19 mouse cellular contexts compared by ENCODE assay signal in genomic region chr11:60790472-60790871, GRCm38 (mm10). TPM values are rescaled to one million over a fixed set of nuclear protein-coding genes. Genes with fewer than 3 reads are reported as not detected.
DNase-seq lines count a peak whose midpoint lies in the region; ATAC-seq and TF ChIP-seq lines count a peak whose summit lies in the region.
"Had no signal": no experiment of that assay in that cellular context is flagged by ENCODE, and none has a peak within 500 bp of the region (broad histone marks: within the 10 kb centered on the region; RNA-seq: fewer than 3 reads in every experiment).

No protein-coding gene starts in this region.

- H3K27me3 ChIP-seq in kidney, adult 2 months (replicated peaks; ENCODE audit: control insufficient read depth, insufficient read depth, low read length): no peaks in the 10 kb centered on the region
- H3K27me3 ChIP-seq in liver, adult 2 months (ENCODE audit: control insufficient read depth, insufficient read depth, low read length): no peaks in the 10 kb centered on the region
- H3K27me3 ChIP-seq in liver, embryonic 12.5 days (replicated peaks): no peaks in the 10 kb centered on the region
- H3K27me3 ChIP-seq in forebrain, embryonic 16.5 days (replicated peaks; ENCODE audit: control insufficient read depth, insufficient read depth, low read length): no peaks in the 10 kb centered on the region
- H3K27me3 ChIP-seq: embryonic facial prominence, embryonic 12.5 days; forebrain, embryonic 13.5 days; forebrain, embryonic 15.5 days; Patski had no signal

- peaks cover 6% of the 10 kb centered on the region; the same call in 1 of the 2 replicates for H3K79me2 ChIP-seq in liver, adult 2 months (ENCODE audit: control insufficient read depth, insufficient read depth, low read length)

- H3K9me3 ChIP-seq in liver, embryonic 12.5 days (replicated peaks): no peaks in the 10 kb centered on the region
- no peaks in the 10 kb centered on the region for H3K9me3 ChIP-seq in forebrain, embryonic 16.5 days (ENCODE audit: control insufficient read depth, low read length)
- H3K9me3 ChIP-seq: embryonic facial prominence, embryonic 10.5 days; embryonic facial prominence, embryonic 12.5 days; forebrain, embryonic 13.5 days; forebrain, embryonic 15.5 days had no signal

- no peak overlapping the region for H3K4me3 ChIP-seq in kidney, adult 2 months (ENCODE audit: insufficient read depth, low read depth, low read length)
- no peak overlapping the region for H3K4me3 ChIP-seq in liver, adult 2 months (ENCODE audit: insufficient read depth, low read depth, low read length)
- no peak overlapping the region for H3K4me3 ChIP-seq in liver, embryonic 12.5 days
- H3K4me3 ChIP-seq in forebrain, embryonic 16.5 days (replicated peaks; ENCODE audit: low read length): no peak overlapping the region
- H3K4me3 ChIP-seq: embryonic facial prominence, embryonic 10.5 days; embryonic facial prominence, embryonic 12.5 days; forebrain, embryonic 13.5 days; forebrain, embryonic 15.5 days had no signal

- H3K9ac ChIP-seq in liver, adult 2 months (ENCODE audit: low read depth, low read length): no peak overlapping the region
- no peak overlapping the region for H3K9ac ChIP-seq in liver, embryonic 12.5 days
- no peak overlapping the region for H3K9ac ChIP-seq in forebrain, embryonic 16.5 days (replicated peaks; ENCODE audit: low read depth, low read length)
- H3K9ac ChIP-seq: embryonic facial prominence, embryonic 12.5 days; forebrain, embryonic 13.5 days; forebrain, embryonic 15.5 days had no signal

- peaks cover 7% of the 10 kb centered on the region; the same call in 1 of the 2 replicates for H3K36me3 ChIP-seq in kidney, adult 2 months (ENCODE audit: control insufficient read depth, insufficient read depth, low read length)
- peaks cover 89% of the 10 kb centered on the region for H3K36me3 ChIP-seq in liver, adult 2 months (ENCODE audit: control insufficient read depth, insufficient read depth, low read length)
- H3K36me3 ChIP-seq in liver, embryonic 12.5 days: peaks cover 91% of the 10 kb centered on the region
- H3K36me3 ChIP-seq in forebrain, embryonic 16.5 days (ENCODE audit: control insufficient read depth, insufficient read depth): peaks cover 8% of the 10 kb centered on the region

- H3K27ac ChIP-seq in kidney, adult 2 months (ENCODE audit: insufficient read depth, low read depth, low read length): no peak overlapping the region
- peak overlapping the region; percentile 41 for H3K27ac ChIP-seq in liver, adult 2 months (replicated peaks; ENCODE audit: insufficient read depth, low read depth, low read length)
- H3K27ac ChIP-seq in liver, embryonic 12.5 days: no peak overlapping the region
- H3K27ac ChIP-seq in forebrain, embryonic 16.5 days (ENCODE audit: low read length): no peak overlapping the region
- H3K27ac ChIP-seq: embryonic facial prominence, embryonic 10.5 days; embryonic facial prominence, embryonic 12.5 days; forebrain, embryonic 13.5 days; forebrain, embryonic 15.5 days had no signal

- WGBS in kidney, adult 2 months: 49% methylated on average over 2 of the region's 2 CpGs
- WGBS in liver, adult 2 months: 23% methylated on average over 2 of the region's 2 CpGs
- WGBS in liver, embryonic 12.5 days (ENCODE audit: insufficient replicate concordance): 67% methylated on average over 2 of the region's 2 CpGs
- WGBS in forebrain, embryonic 16.5 days: 89% methylated on average over 2 of the region's 2 CpGs

- no peak overlapping the region for H3K4me2 ChIP-seq in liver, embryonic 12.5 days
- no peak overlapping the region for H3K4me2 ChIP-seq in forebrain, embryonic 16.5 days (ENCODE audit: low read length)
- H3K4me2 ChIP-seq: embryonic facial prominence, embryonic 12.5 days; forebrain, embryonic 13.5 days; forebrain, embryonic 15.5 days had no signal

- TF ChIP-seq CTCF in kidney, adult 2 months (conservative IDR thresholded peaks at IDR 0.05; ENCODE audit: insufficient read depth, insufficient read length, low read depth, low read length): no peak
- TF ChIP-seq CTCF in liver, adult 2 months (IDR thresholded peaks at IDR 0.05; ENCODE audit: low read depth, low read length): no peak

- DNase-seq in kidney, adult 2 months: peak; percentile 42
- no peak for DNase-seq in kidney, postnatal 14 days
- DNase-seq in liver, adult 2 months (ENCODE audit: extremely low read depth, low read depth, low spot score): no peak
- DNase-seq: adrenal gland, adult 8-10 months; adrenal gland, postnatal 14 days; adrenal gland, postnatal 36 days; cerebellum, adult 11-12 months; cerebellum, adult 2 months; cerebellum, adult 9-10 months; cerebellum, postnatal 10 days; cerebellum, postnatal 25 days had no signal

- TF ChIP-seq POLR2A in kidney, adult 2 months (IDR thresholded peaks at IDR 0.05; ENCODE audit: low read depth, low read length): no peak
- no peak for TF ChIP-seq POLR2A in liver, adult 2 months (IDR thresholded peaks at IDR 0.05; ENCODE audit: extremely low read depth, insufficient read depth, low read length)

- ATAC-seq in liver, embryonic 12.5 days: no peak
- no peak for ATAC-seq in forebrain, embryonic 16.5 days
- ATAC-seq: activated CD4-positive, CD25-positive, alpha-beta regulatory T cell, adult 4 months; forebrain, embryonic 13.5 days; forebrain, embryonic 15.5 days; Patski had no signal

- H3K4me1 ChIP-seq in kidney, adult 2 months (ENCODE audit: control insufficient read depth, insufficient read depth, low read length): peaks cover 7% of the 10 kb centered on the region; the same call in 1 of the 2 replicates
- H3K4me1 ChIP-seq in liver, adult 2 months (ENCODE audit: control insufficient read depth, insufficient read depth, low read length): peaks cover 22% of the 10 kb centered on the region
- H3K4me1 ChIP-seq in liver, embryonic 12.5 days: no peaks in the 10 kb centered on the region
- no peaks in the 10 kb centered on the region for H3K4me1 ChIP-seq in forebrain, embryonic 16.5 days (replicated peaks; ENCODE audit: control insufficient read depth, insufficient read depth, low read length)
- H3K4me1 ChIP-seq: embryonic facial prominence, embryonic 10.5 days; embryonic facial prominence, embryonic 12.5 days; forebrain, embryonic 13.5 days had no signal

RNA-seq across cellular contexts. Expression of gene Smcr8, which starts 13.1 kb away (rescaled TPM):
- 12.1 and 13.9 TPM in 2 replicates for polyA plus RNA-seq in kidney, adult 2 months (2012; rRNA removed)
- 9.3 and 12.8 TPM in 2 replicates for total RNA-seq in liver, adult 2 months (2014; rRNA removed)
- 6.2 and 7.7 TPM in 2 replicates for polyA plus RNA-seq in liver, adult 2 months (2012; rRNA removed)
- 4.2 and 4.3 TPM in 2 replicates for polyA plus RNA-seq in liver, embryonic 12.5 days (2016; fragmentation: Nextera tagmentation; extraction: Ambion mirVana)
- 7.0 and 7.8 TPM in 2 replicates for polyA plus RNA-seq in forebrain, embryonic 16.5 days (2015; fragmentation: Nextera tagmentation; extraction: Ambion mirVana)

RNA-seq across cellular contexts. Expression of gene Top3a, which starts 13.3 kb away (rescaled TPM):
- 5.8 and 5.9 TPM in 2 replicates for polyA plus RNA-seq in kidney, adult 2 months (2012; rRNA removed)
- total RNA-seq in liver, adult 2 months (2014; rRNA removed): 3.3 and 3.4 TPM in 2 replicates
- polyA plus RNA-seq in liver, adult 2 months (2012; rRNA removed): 3.4 and 3.8 TPM in 2 replicates
- 10.3 and 10.9 TPM in 2 replicates for polyA plus RNA-seq in liver, embryonic 12.5 days (2016; fragmentation: Nextera tagmentation; extraction: Ambion mirVana)
- 11.5 and 12.2 TPM in 2 replicates for polyA plus RNA-seq in forebrain, embryonic 16.5 days (2015; fragmentation: Nextera tagmentation; extraction: Ambion mirVana)

RNA-seq across cellular contexts. Expression of gene Shmt1, which starts 21.0 kb away (rescaled TPM):
- 108 and 120 TPM in 2 replicates for polyA plus RNA-seq in kidney, adult 2 months (2012; rRNA removed)
- 162 and 214 TPM in 2 replicates for total RNA-seq in liver, adult 2 months (2014; rRNA removed)
- 239 and 306 TPM in 2 replicates for polyA plus RNA-seq in liver, adult 2 months (2012; rRNA removed)
- polyA plus RNA-seq in liver, embryonic 12.5 days (2016; fragmentation: Nextera tagmentation; extraction: Ambion mirVana): 60.5 and 70.9 TPM in 2 replicates
- polyA plus RNA-seq in forebrain, embryonic 16.5 days (2015; fragmentation: Nextera tagmentation; extraction: Ambion mirVana): 14.9 and 17.7 TPM in 2 replicates

RNA-seq across cellular contexts. Expression of gene Dhrs7b, which starts 40.0 kb away (rescaled TPM):
- polyA plus RNA-seq in kidney, adult 2 months (2012; rRNA removed): 29.1 and 30.0 TPM in 2 replicates
- 23.5 and 28.8 TPM in 2 replicates for total RNA-seq in liver, adult 2 months (2014; rRNA removed)
- polyA plus RNA-seq in liver, adult 2 months (2012; rRNA removed): 15.0 and 15.5 TPM in 2 replicates
- 27.3 and 30.4 TPM in 2 replicates for polyA plus RNA-seq in liver, embryonic 12.5 days (2016; fragmentation: Nextera tagmentation; extraction: Ambion mirVana)
- 29.5 and 34.5 TPM in 2 replicates for polyA plus RNA-seq in forebrain, embryonic 16.5 days (2015; fragmentation: Nextera tagmentation; extraction: Ambion mirVana)
